Mouse (Mus musculus) hindbrain, embryonic 14.5 days (tissue): ENCODE results near the gene Tex19.1. TPM values are rescaled to one million over a fixed set of nuclear protein-coding genes. Genes with fewer than 3 reads are reported as not detected.
"Not testable (repeated sequence)": the region's sequence is repeated elsewhere in the genome, so short reads cannot be mapped to it uniquely, and the experiment has no call there.

Source experiments
- ATAC-seq: fragments of 200-750 bp; cut with Nextera tagmentation; 2 replicates; pipeline ENCODE4 v1.8.0; 2017; ENCODE audit warnings: moderate number of reproducible peaks, mild to moderate bottlenecking, moderate TSS enrichment, moderate library complexity; ENCODE audit not compliant: low FRiP score
- DNase-seq: peaks from one replicate; pipeline ENCODE4 v3.0.0-alpha.2; 2015; ENCODE audit warnings: low spot score
- H3K27ac ChIP-seq: fragments of 300-500 bp; sonication (generic); 2 replicates; pipeline ENCODE4 v1.5.1; 2014; ENCODE audit warnings: mild to moderate bottlenecking, moderate library complexity
- H3K27me3 ChIP-seq: fragments of 300-500 bp; sonication (generic); 2 replicates; pipeline ENCODE4 v1.6.1; 2014; ENCODE audit warnings: mild to moderate bottlenecking, low read length, mixed read lengths; ENCODE audit not compliant: control insufficient read depth, insufficient read depth
- H3K36me3 ChIP-seq: fragments of 300-500 bp; sonication (generic); replicated peaks from 2 replicates; pipeline ENCODE4 v1.6.1; 2014; ENCODE audit not compliant: control insufficient read depth, insufficient read depth
- H3K4me1 ChIP-seq: fragments of 300-500 bp; sonication (generic); replicated peaks from 2 replicates; pipeline ENCODE4 v1.6.1; 2014; ENCODE audit warnings: antibody characterized with exemption, low read length, mixed read lengths; ENCODE audit not compliant: control insufficient read depth, insufficient read depth
- H3K4me2 ChIP-seq: fragments of 300-500 bp; sonication (generic); replicated peaks from 2 replicates; pipeline ENCODE4 v1.6.1; 2014; ENCODE audit warnings: mild to moderate bottlenecking, moderate library complexity
- H3K4me3 ChIP-seq: fragments of 300-500 bp; sonication (generic); replicated peaks from 2 replicates; pipeline ENCODE4 v1.5.1; 2014; ENCODE audit warnings: mild to moderate bottlenecking, low read length
- H3K9ac ChIP-seq: fragments of 300-500 bp; sonication (generic); 2 replicates; pipeline ENCODE4 v1.6.1; 2014
- H3K9me3 ChIP-seq: fragments of 300-500 bp; sonication (generic); 2 replicates; pipeline ENCODE4 v1.6.1; 2016; ENCODE audit warnings: low read length; ENCODE audit not compliant: control insufficient read depth
- WGBS: fragments of 180-500 bp; shearing (Covaris S2); extraction: QIAGEN DNeasy Blood & Tissue Kit; methylation state at CpG from one replicate; pipeline ENCODE4 v1.1.7; 2014; 5-methylcytosine and 5-hydroxymethylcytosine counted together
- polyA plus RNA-seq: library from polyadenylated mRNA; unstranded; fragments of >200 nt; fragmentation: Nextera tagmentation; extraction: Ambion mirVana; gene quantifications from 2 replicates; pipeline ENCODE4 v1.2.1, GENCODE M21; 2014

The Tex19.1 gene
- polyA plus RNA-seq, result not detected in 2 replicates

DNA sequence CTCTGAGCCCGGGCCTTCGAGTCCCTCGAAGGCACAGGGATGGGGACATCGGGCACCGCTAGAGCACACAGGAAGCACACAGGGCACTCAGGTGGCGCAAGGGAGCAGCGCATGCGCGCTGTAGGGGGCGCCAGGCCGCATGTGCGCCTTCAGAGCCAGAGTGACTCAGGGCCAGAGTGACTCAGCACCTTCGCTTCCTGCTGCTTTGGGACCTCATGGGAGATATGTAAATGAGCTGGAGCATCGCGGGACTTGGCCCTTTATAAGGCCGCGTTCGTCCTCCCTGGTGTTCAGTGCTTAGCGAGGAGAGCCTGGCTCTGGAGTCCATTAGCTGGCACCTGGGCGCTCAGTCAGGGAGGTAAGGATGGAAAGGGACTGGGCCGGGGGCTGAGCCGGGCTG lies at the start of gene Tex19.1:
TSS of gene Tex19.1 (plus strand) at position 279 of the 400 bp plus-strand sequence.
- no peaks in the 10 kb centered on the region for H3K36me3 ChIP-seq
- no peaks in the 10 kb centered on the region for H3K4me1 ChIP-seq
- H3K27me3 ChIP-seq, result no peaks in the 10 kb centered on the region
- DNase-seq (no peak), ATAC-seq (no peak)
- no peak within 1 kb of the TSS for H3K9ac ChIP-seq
- 91% methylated on average over 22 of the region's 22 CpGs for WGBS
- no peak within 1 kb of the TSS for H3K4me2 ChIP-seq
- H3K4me3 ChIP-seq, result no peak within 1 kb of the TSS
- no peak within 1 kb of the TSS for H3K27ac ChIP-seq
- no peaks in the 10 kb centered on the region for H3K9me3 ChIP-seq

DNA sequence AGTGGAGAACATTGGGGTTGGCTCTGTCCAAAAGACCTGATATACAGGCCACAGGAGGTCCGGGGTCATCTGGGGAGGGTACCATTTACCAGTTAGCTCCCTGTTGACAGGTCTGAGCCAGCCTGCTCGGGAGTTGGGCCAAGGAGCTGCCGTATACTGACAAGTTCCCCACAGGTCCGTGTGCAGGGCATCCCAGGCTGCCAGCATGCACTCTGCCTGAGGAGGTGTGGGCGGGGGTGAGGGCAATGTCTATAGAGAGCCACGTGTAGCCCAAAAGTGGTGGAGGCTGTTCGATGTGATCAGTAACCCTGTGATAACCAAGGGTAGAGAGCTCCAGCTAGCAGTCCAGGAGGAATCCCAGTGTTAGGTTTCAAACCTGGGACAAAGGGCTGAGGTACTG lies 46.2 kb upstream of the Tex19.1 start:
- Histone ChIP-seq H3K27ac (no peak overlapping the region), H3K4me2 (no peak overlapping the region), H3K4me3 (no peak overlapping the region), H3K9ac (no peak overlapping the region), H3K36me3 (no peaks in the 10 kb centered on the region), H3K4me1 (no peaks in the 10 kb centered on the region), H3K9me3 (no peaks in the 10 kb centered on the region), H3K27me3 (no peaks in the 10 kb centered on the region)
- 70% methylated on average over 7 of the region's 7 CpGs for WGBS
- no peak for ATAC-seq
- DNase-seq, result no peak

DNA sequence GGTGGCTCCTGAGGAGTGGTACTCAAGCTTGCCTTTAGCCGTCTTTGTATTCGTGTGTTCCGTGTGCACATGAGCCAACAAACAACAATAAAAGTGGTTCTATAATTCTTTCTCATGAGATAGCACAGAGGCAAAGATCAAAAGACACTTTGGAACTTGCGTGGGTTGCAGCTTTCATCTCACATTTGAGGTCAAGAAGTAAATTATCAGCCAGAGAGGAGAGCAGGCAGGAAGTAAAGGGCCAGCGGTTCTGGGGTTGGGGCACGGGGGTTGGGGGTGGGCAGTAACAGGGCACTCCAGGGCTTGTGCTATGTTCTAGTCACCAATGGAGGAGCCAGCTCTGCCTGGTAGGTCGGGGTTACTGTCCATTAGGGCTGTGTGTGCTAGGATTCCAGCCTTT lies 45.3 kb upstream of the Tex19.1 start:
- no peaks in the 10 kb centered on the region for H3K27me3 ChIP-seq
- no peaks in the 10 kb centered on the region for H3K9me3 ChIP-seq
- H3K27ac ChIP-seq, result no peak overlapping the region
- no peak overlapping the region for H3K4me3 ChIP-seq
- 78% methylated on average over 7 of the region's 7 CpGs for WGBS
- H3K4me1 ChIP-seq, result no peaks in the 10 kb centered on the region
- no peak overlapping the region for H3K4me2 ChIP-seq
- ATAC-seq, result no peak
- no peaks in the 10 kb centered on the region for H3K36me3 ChIP-seq
- DNase-seq, result no peak
- H3K9ac ChIP-seq, result no peak overlapping the region

DNA sequence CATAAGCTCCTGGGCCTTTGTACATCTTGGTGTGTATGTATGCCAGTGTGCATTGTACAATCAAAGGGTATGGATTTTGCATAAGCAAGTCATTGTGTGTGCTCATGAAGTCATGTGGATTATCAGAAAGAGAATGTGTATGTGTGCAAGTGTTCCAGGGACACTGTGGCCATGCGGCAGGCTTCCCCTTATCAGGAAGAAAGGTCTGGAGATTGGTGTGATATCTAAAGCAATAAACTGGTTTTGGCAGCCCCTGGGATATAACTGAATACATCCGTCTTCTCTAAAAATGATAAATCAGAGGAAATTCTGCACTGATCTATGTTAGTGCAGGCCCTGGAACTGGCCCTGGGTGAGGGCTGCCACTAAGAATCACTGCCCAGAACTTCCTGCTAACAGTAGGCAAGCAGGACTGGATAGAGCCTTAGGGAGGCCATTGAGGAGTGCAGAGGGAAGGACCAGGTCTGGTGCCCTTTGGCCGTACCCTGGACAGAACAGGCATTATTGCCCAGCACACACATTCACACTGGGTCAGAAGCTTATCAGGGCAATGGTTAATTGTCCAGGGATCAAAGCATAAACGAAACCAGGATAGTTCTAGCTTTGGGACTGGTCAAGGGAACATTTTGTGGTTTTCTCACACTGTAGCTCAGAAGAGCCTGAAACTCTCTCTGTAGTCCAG lies 44.7 kb upstream of the Tex19.1 start:
- Histone ChIP-seq H3K4me2 (no peak overlapping the region), H3K4me3 (no peak overlapping the region), H3K9ac (no peak overlapping the region), H3K9me3 (no peaks in the 10 kb centered on the region), H3K36me3 (no peaks in the 10 kb centered on the region), H3K27ac (no peak overlapping the region), H3K4me1 (no peaks in the 10 kb centered on the region), H3K27me3 (no peaks in the 10 kb centered on the region)
- DNase-seq (no peak), ATAC-seq (no peak)
- WGBS, result 84% methylated on average over 4 of the region's 4 CpGs

DNA sequence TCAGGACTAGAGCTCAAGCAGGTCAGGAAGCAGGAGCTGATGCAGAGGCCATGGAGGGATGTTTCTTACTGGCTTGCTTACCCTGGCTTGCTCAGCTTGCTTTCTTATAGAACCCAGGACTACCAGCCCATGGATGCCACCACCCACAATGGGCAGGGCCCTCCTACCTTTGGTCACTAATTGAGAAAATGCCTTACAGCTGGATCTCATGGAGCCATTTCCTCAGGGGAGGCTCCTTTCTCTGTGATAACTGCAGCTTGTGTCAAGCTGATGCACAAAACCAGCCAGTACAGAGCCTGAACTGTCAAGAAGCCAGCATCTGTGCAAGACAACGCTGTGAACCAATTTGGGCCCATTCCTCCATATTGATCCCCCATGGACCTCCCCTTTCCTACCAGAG lies 38.7 kb upstream of the Tex19.1 start:
- 100% methylated on average over 1 of the region's 1 CpGs for WGBS
- H3K9me3 ChIP-seq, H3K4me3 ChIP-seq, H3K9ac ChIP-seq, H3K27me3 ChIP-seq, H3K36me3 ChIP-seq, H3K4me1 ChIP-seq, H3K27ac ChIP-seq, ATAC-seq, DNase-seq, H3K4me2 ChIP-seq: not testable (repeated sequence)

DNA sequence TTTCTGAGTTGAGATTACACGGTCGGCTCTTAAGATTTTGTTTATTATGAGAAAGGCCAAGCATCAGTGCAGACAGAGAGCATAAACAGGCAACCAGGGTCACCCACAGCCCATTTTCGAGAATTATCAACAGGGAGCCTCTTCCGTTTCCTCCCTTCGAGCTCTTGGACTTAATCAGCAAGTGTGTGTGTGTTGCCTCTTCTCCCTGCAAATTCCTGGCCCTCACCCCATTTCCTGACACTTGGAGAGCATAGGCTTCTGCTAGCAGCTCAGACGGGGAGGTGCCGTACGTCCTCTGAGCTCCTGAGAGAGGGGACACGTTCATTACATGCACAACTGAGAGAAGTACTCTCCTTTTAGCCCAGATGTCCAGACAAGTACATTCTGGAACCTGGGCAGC lies 37.9 kb upstream of the Tex19.1 start:
- Histone ChIP-seq H3K27ac (no peak overlapping the region), H3K27me3 (no peaks in the 10 kb centered on the region), H3K4me2 (no peak overlapping the region), H3K9me3 (no peaks in the 10 kb centered on the region), H3K4me1 (0 out of 2 replicates have a peak, but pooled peaks cover 6% of the 10 kb centered on the region), H3K4me3 (no peak overlapping the region), H3K9ac (no peak overlapping the region), H3K36me3 (no peaks in the 10 kb centered on the region)
- DNase-seq (no peak), ATAC-seq (no peak)
- 73% methylated on average over 9 of the region's 9 CpGs for whole genome bisulfite sequencing

DNA sequence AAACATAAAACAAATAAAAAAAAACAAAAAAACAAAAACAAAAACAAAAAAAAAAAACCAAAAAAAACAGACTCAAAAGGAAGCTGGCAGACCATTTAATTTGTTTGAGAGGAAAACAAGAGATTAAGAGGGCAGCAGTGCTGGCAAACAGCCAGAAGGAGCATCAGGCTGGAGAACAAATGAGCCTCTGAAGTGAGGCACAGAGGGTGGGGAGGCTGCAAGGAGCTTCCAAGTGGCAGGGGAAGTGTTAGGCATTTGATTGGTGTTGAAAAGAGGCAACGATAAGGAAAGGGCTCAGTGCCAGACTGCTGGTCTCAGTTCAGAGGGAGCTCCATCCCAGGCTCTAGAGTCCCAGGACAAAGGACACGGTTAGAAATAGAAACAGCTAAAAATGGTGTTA lies 36.0 kb upstream of the Tex19.1 start:
- no peaks in the 10 kb centered on the region for H3K36me3 ChIP-seq
- H3K4me1 ChIP-seq, result 0 out of 2 replicates have a peak, but pooled peaks cover 6% of the 10 kb centered on the region
- DNase-seq (peak; percentile 68), ATAC-seq (no peak; the same call in 1 of the 2 replicates)
- no peak overlapping the region for H3K27ac ChIP-seq
- H3K9ac ChIP-seq, result no peak overlapping the region
- H3K4me3 ChIP-seq, result no peak overlapping the region
- WGBS, result 17% methylated on average over 2 of the region's 2 CpGs
- no peaks in the 10 kb centered on the region for H3K9me3 ChIP-seq
- no peaks in the 10 kb centered on the region for H3K27me3 ChIP-seq
- H3K4me2 ChIP-seq, result no peak overlapping the region

DNA sequence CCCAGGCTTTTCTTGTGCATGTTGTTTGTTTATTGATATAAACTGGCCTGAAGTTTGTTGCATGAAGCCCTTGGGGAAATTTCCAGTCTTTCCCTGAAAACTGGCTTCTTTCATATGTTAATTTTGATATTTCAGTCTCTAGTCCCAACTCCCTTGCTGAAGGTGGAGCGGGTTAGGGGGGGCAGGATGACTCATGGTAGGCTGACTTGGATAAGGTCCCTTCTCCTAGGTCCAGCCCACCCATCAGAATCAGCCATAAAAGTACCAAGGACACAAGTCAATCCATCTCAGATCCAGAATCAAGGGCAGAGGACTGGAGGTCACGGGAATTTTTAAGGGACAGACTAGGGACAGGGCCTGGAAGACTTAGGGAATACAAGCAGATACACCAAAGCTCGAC lies 34.9 kb upstream of the Tex19.1 start:
- H3K27ac ChIP-seq, result no peak overlapping the region
- DNase-seq, result no peak
- 0 out of 2 replicates have a peak, but pooled peaks cover 6% of the 10 kb centered on the region for H3K4me1 ChIP-seq
- H3K4me3 ChIP-seq, result no peak overlapping the region
- no peak overlapping the region for H3K9ac ChIP-seq
- WGBS, result 92% methylated on average over 3 of the region's 3 CpGs
- no peaks in the 10 kb centered on the region for H3K27me3 ChIP-seq
- H3K4me2 ChIP-seq, result no peak overlapping the region
- H3K36me3 ChIP-seq, result no peaks in the 10 kb centered on the region
- ATAC-seq, result no peak
- H3K9me3 ChIP-seq, result no peaks in the 10 kb centered on the region

DNA sequence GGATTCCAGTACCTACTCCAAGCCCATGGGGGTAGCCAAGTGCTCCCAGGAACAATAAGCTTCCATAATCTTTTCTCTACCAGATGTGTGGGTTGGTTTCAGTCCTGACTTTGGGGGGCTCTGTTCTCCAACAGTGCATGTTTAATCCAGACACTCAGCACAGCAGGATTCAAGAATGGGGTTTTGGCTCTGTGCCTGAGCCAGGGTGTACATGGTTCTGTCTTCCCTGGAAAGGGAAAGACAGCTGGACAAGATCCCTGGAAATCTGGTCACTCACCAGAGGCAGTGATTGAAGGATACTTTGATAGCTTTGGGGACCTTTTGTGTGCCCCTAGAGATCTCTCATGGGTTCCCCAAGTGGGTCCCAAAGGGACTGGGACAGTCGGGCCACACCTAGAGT lies 34.3 kb upstream of the Tex19.1 start:
- Histone ChIP-seq H3K9me3 (no peaks in the 10 kb centered on the region), H3K27me3 (no peaks in the 10 kb centered on the region), H3K4me1 (0 out of 2 replicates have a peak, but pooled peaks cover 6% of the 10 kb centered on the region), H3K36me3 (no peaks in the 10 kb centered on the region), H3K9ac (no peak overlapping the region), H3K4me2 (no peak overlapping the region), H3K27ac (no peak overlapping the region), H3K4me3 (no peak overlapping the region)
- 78% methylated on average over 1 of the region's 1 CpGs for WGBS
- DNase-seq (no peak), ATAC-seq (no peak)
